Mouse (Mus musculus): ENCODE data around the gene Capns1. TPM values are rescaled to one million over a fixed set of nuclear protein-coding genes. Genes with fewer than 3 reads are reported as not detected.
A peak's percentile ranks its signal among the peaks of the same experiment; 100 is the strongest.

Capns1 gene
- total and polyA plus RNA-seq, 2 experiments from 2014 or later: 84.4 to 356 TPM

- Histone ChIP-seq H3K27ac (ENCODE audit: low read depth) (peak overlapping the region; percentile 88), H3K4me3 (ENCODE audit: low read depth, low read length) (peak overlapping the region; percentile 68), H3K27me3 (ENCODE audit: control insufficient read depth, insufficient read depth, low read length) (no peaks in the 10 kb centered on the region), H3K9me3 (replicated peaks; ENCODE audit: control insufficient read depth, low read length) (peaks cover 4% of the 10 kb centered on the region; the same call in 1 of the 2 replicates), H3K4me1 (ENCODE audit: control insufficient read depth, insufficient read depth) (peaks cover 19% of the 10 kb centered on the region), H3K4me2 (ENCODE audit: low read depth, low read length) (peak overlapping the region; percentile 84), H3K36me3 (replicated peaks; ENCODE audit: control insufficient read depth, insufficient read depth, low read length) (no peaks in the 10 kb centered on the region), H3K9ac (replicated peaks; ENCODE audit: low read depth, low read length) (peak overlapping the region; percentile 69)
- peak; percentile 2 for ATAC-seq (ENCODE audit: insufficient read depth, low read depth)
- WGBS: 20% methylated on average over 11 of the region's 11 CpGs
- DNase-seq (ENCODE audit: low spot score): no peak
- TF ChIP-seq EP300 (IDR thresholded peaks at IDR 0.05; ENCODE audit: low read depth): no peak
- TF ChIP-seq CTCF (IDR thresholded peaks at IDR 0.05; ENCODE audit: low read depth): no peak
Observed at GRCm38 (mm10) chr7:30170283-30170951, 28.2 kb downstream of the Capns1 start.

GRCm38 (mm10) chr7:30169583-30170282 lies 28.9 kb downstream of the Capns1 start, which contains the start of gene Zfp146:
TSS of gene Zfp146 (minus strand) at chr7:30169750.
- Histone ChIP-seq H3K27ac (ENCODE audit: low read depth) (peak within 1 kb of the TSS; percentile 88), H3K4me3 (ENCODE audit: low read depth, low read length) (peak within 1 kb of the TSS; percentile 68), H3K9ac (replicated peaks; ENCODE audit: low read depth, low read length) (peak within 1 kb of the TSS; percentile 69), H3K36me3 (replicated peaks; ENCODE audit: control insufficient read depth, insufficient read depth, low read length) (no peaks in the 10 kb centered on the region), H3K9me3 (replicated peaks; ENCODE audit: control insufficient read depth, low read length) (peaks cover 4% of the 10 kb centered on the region; the same call in 1 of the 2 replicates), H3K4me2 (ENCODE audit: low read depth, low read length) (peak within 1 kb of the TSS; percentile 84), H3K27me3 (ENCODE audit: control insufficient read depth, insufficient read depth, low read length) (no peaks in the 10 kb centered on the region), H3K4me1 (ENCODE audit: control insufficient read depth, insufficient read depth) (peaks cover 19% of the 10 kb centered on the region)
- peak; percentile 96 for ATAC-seq (ENCODE audit: insufficient read depth, low read depth)
- DNase-seq (ENCODE audit: low spot score): peak; percentile 98
- TF ChIP-seq CTCF (IDR thresholded peaks at IDR 0.05; ENCODE audit: low read depth): no peak
- no peak; the same call in 1 of the 2 replicates for TF ChIP-seq EP300 (IDR thresholded peaks at IDR 0.05; ENCODE audit: low read depth)
- under 1% methylated on average over 36 of the region's 36 CpGs for WGBS

- H3K9ac ChIP-seq (replicated peaks; ENCODE audit: low read depth, low read length): peak overlapping the region; percentile 69
- no peaks in the 10 kb centered on the region for H3K27me3 ChIP-seq (ENCODE audit: control insufficient read depth, insufficient read depth, low read length)
- ATAC-seq (ENCODE audit: insufficient read depth, low read depth) (peak; percentile 16), DNase-seq (ENCODE audit: low spot score) (peak; percentile 40)
- no peak; the same call in 1 of the 2 replicates for TF ChIP-seq EP300 (IDR thresholded peaks at IDR 0.05; ENCODE audit: low read depth)
- TF ChIP-seq CTCF (IDR thresholded peaks at IDR 0.05; ENCODE audit: low read depth): no peak
- peak overlapping the region; percentile 84 for H3K4me2 ChIP-seq (ENCODE audit: low read depth, low read length)
- peaks cover 4% of the 10 kb centered on the region; the same call in 1 of the 2 replicates for H3K9me3 ChIP-seq (replicated peaks; ENCODE audit: control insufficient read depth, low read length)
- peak overlapping the region; percentile 68 for H3K4me3 ChIP-seq (ENCODE audit: low read depth, low read length)
- H3K36me3 ChIP-seq (replicated peaks; ENCODE audit: control insufficient read depth, insufficient read depth, low read length): no peaks in the 10 kb centered on the region
- H3K27ac ChIP-seq (ENCODE audit: low read depth): peak overlapping the region; percentile 88
- 3% methylated on average over 21 of the region's 21 CpGs for WGBS
- H3K4me1 ChIP-seq (ENCODE audit: control insufficient read depth, insufficient read depth): peaks cover 19% of the 10 kb centered on the region
Observed at GRCm38 (mm10) chr7:30168914-30169582, 29.6 kb downstream of the Capns1 start.

- TF ChIP-seq EP300 (IDR thresholded peaks at IDR 0.05; ENCODE audit: low read depth): no peak
- no peak for TF ChIP-seq CTCF (IDR thresholded peaks at IDR 0.05; ENCODE audit: low read depth)
- Histone ChIP-seq H3K4me2 (ENCODE audit: low read depth, low read length) (no peak overlapping the region), H3K9ac (replicated peaks; ENCODE audit: low read depth, low read length) (no peak overlapping the region), H3K4me1 (ENCODE audit: control insufficient read depth, insufficient read depth) (peaks cover 10% of the 10 kb centered on the region; the same call in 1 of the 2 replicates), H3K27me3 (ENCODE audit: control insufficient read depth, insufficient read depth, low read length) (no peaks in the 10 kb centered on the region), H3K27ac (ENCODE audit: low read depth) (no peak overlapping the region), H3K4me3 (ENCODE audit: low read depth, low read length) (no peak overlapping the region), H3K36me3 (replicated peaks; ENCODE audit: control insufficient read depth, insufficient read depth, low read length) (peaks cover 38% of the 10 kb centered on the region), H3K9me3 (replicated peaks; ENCODE audit: control insufficient read depth, low read length) (peaks cover 24% of the 10 kb centered on the region)
- ATAC-seq (ENCODE audit: insufficient read depth, low read depth) (no peak), DNase-seq (ENCODE audit: low spot score) (no peak)
- WGBS: 96% methylated on average over 2 of the region's 2 CpGs
Observed at GRCm38 (mm10) chr7:30164745-30165144, 33.9 kb downstream of the Capns1 start.

- Histone ChIP-seq H3K9ac (replicated peaks; ENCODE audit: low read depth, low read length) (no peak overlapping the region), H3K36me3 (replicated peaks; ENCODE audit: control insufficient read depth, insufficient read depth, low read length) (peaks cover 55% of the 10 kb centered on the region), H3K27ac (ENCODE audit: low read depth) (no peak overlapping the region), H3K4me2 (ENCODE audit: low read depth, low read length) (no peak overlapping the region), H3K9me3 (replicated peaks; ENCODE audit: control insufficient read depth, low read length) (peaks cover 37% of the 10 kb centered on the region), H3K27me3 (ENCODE audit: control insufficient read depth, insufficient read depth, low read length) (no peaks in the 10 kb centered on the region), H3K4me1 (ENCODE audit: control insufficient read depth, insufficient read depth) (peaks cover 8% of the 10 kb centered on the region; the same call in 1 of the 2 replicates), H3K4me3 (ENCODE audit: low read depth, low read length) (no peak overlapping the region)
- no peak for ATAC-seq (ENCODE audit: insufficient read depth, low read depth)
- 0 out of 2 replicates have a peak, but pooled peaks have one; percentile 3 for TF ChIP-seq CTCF (IDR thresholded peaks at IDR 0.05; ENCODE audit: low read depth)
- TF ChIP-seq EP300 (IDR thresholded peaks at IDR 0.05; ENCODE audit: low read depth): no peak
- 89% methylated on average over 5 of the region's 5 CpGs for whole genome bisulfite sequencing
- DNase-seq (ENCODE audit: low spot score): no peak
Observed at GRCm38 (mm10) chr7:30163113-30163512, 35.5 kb downstream of the Capns1 start.

Measured in heart, postnatal 0 days (tissue).